Mouse (Mus musculus): Measurements from ENCODE around the gene Slc2a1. TPM values are rescaled to one million over a fixed set of nuclear protein-coding genes. Genes with fewer than 3 reads are reported as not detected.

Gene Slc2a1
- polyA plus RNA-seq (2012; rRNA removed): 32.1 and 37.3 TPM in 2 replicates

GRCm38 (mm10) chr4:119108495-119109408, at the start of gene Slc2a1:
Slc2a1 (plus strand) TSS chr4:119108711.
- DNase-seq (ENCODE audit: low read depth): no peak

- DNase-seq (ENCODE audit: low read depth): no peak
These were observed 41.7 kb upstream of the Slc2a1 start for GRCm38 (mm10) chr4:119066791-119067190.

DNA sequence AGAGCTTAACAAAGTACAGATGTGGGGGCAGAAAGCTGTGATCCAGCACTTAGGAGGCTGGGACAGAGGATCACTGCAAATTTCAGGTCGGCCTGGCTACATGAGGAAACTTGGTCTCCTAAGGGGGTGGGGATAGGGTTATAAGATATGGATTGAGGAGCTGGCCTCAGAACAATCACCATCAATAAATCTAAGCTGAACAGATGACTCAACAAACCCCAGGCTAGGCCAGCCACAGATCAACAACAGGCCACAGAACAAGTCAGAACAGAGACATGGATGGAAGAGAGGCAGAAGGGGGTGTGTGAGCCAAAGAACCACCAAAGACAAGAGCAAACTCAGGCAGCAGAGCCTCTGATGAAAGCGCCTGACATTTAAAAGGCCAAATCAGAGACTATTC, 41.3 kb upstream of the Slc2a1 start:
- DNase-seq (ENCODE audit: low read depth): peak; percentile 85

DNA sequence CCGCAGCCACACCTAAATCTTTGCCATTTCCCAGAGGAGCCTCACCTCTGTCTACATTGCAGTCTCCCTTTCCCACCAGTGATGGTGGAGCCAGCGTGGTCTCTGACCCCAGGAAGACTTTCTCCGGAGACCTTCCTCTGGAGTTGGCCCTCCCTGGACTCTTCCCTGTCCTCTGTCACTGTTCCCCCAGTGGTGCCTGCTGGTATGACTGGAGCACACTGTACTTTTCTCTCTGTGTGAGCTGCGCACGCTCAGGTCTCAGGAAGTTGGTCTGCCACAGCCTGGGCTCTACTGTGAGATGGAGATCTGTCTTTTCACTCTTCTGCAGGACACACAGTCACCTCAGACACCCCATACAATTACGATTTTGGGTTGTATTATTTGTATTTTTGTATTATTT, 39.6 kb upstream of the Slc2a1 start:
- DNase-seq (ENCODE audit: low read depth): no peak

- DNase-seq (ENCODE audit: low read depth): no peak
These were observed 38.3 kb upstream of the Slc2a1 start for GRCm38 (mm10) chr4:119070181-119070580.

DNA sequence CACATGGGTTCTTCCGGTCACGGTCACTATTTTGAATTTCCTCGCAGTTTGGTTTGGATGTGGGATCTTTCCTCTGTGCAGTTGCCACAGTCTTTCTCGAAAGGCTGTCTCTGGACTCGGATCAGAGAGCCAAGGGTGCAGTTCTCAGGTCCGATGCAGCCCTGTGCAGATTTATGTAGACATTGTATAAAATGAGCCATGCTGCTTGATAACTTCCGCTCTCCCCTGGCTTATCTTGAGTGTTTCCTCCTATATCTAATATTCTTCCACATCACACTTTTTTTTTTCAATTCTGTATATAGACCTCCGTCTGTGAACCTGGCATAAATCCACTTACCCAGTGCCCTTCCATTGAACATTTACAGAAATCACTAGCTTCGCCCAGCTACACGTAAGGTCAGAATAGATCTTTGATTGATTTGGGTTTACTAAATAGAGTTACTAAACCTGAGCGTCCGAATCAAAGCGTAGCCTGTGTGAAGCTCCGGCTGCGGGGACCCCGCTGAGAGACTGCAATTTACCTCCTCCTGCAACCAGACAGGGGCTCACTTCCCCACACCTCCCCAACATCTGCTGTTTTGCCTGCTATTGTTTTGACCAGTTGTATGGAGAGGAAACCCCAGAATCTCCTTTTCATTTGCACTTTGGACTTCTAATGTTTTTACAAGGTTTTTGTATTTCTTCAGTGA, 37.4 kb upstream of the Slc2a1 start:
- no peak for DNase-seq (ENCODE audit: low read depth)

DNA sequence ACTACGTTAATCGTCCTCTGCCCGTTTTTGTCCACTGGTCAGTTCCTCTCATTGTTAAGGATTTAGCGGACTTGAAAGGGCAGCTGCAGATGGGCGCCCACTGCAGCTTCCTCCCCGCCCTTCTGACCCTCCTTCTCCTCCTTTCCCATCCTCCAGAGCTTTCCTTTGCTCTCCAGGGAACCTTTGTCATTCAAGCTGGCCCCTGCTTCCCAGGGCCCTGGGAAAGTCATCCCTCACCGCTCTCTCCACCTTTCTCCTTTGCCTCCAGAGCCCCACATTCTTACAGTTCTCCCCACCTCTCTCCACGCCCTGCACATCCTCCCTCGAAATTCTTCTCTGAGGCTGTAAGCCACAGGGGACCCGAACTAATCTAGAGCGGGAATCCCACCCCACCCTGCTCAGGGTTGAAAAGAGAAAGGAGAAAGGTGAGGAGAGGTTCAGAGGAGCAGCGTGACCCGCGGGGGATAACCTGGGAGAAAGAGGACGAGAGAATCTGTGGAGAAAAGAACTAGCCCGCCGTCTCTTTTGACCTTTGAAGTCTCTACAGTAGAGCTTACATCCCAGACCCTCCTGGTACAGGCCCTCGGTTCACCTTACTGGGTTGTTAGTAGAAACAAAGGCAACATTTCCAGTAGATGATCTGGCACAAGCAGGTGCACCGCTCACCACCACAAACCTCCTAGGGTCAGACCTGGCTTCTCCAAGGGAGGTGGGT, 36.7 kb upstream of the Slc2a1 start:
- DNase-seq (ENCODE audit: low read depth): no peak

- DNase-seq (ENCODE audit: low read depth): no peak
These were observed 36.1 kb upstream of the Slc2a1 start for GRCm38 (mm10) chr4:119072363-119072940.

DNA sequence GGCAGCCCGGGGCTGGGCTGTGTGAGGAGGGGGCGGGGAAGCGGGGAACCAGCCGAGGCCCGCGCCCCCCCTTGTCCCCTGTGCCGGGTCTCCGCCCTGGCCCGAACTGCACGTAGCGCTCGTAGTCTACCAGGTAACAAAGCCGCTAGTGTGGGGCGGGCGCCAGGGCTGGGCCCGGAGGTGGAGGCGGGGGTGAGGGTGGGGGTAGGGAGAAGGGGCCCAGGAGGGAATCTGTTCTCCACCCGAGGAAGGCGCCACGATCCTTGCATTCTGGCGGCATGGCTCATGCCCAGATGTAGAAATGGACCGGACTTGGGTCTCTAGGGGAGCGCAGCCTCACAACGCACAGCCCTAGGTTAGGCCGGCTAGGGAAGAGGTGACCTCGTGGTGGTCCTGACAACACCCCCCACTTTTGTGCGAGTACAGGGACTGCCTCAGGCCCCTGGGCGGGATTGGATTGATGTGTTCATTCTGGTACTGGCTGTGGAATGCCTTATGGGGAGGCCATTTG, 35.5 kb upstream of the Slc2a1 start:
- no peak for DNase-seq (ENCODE audit: low read depth)

DNA sequence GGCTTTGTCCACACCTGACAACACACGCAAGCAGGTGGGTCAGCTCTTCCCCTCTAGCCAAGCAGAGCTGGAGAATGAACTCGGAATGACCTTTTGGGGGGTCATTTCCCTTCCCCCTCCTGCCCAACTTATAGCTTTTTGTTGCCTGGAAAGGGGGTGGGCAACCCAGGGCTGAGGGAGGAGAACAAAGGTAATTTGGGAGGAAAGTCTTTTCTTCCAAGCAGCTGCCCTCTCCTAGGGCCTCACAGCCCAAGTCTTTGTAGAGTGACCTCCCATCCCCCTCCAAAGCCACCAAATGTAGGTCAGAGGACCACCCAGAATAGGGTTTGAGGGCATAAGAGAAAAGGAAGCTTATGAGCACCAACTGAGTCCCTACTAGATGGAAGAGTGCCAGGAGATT, 34.9 kb upstream of the Slc2a1 start:
- DNase-seq (ENCODE audit: low read depth): no peak

- DNase-seq (ENCODE audit: low read depth): no peak
These were observed 33.9 kb upstream of the Slc2a1 start for GRCm38 (mm10) chr4:119074596-119074995.

DNA sequence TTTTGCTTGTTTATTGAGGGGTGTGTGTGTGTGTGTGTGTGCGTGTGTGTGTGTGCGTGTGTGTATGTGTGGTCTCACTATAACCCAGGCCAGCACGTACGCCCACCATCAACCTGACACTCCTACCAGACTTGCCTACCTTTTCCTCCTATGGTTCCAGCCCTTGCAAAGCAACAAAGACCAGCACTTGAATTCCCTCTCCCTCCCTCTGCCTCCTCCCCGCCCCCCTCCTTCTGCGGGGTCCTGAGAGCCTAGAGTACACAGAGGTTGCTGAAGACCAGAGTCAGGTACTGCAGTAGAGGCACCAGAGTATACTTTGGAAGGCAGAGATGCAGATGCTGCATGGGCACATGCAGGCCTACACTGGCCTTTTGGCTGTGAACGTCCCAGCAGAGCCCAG, 33.2 kb upstream of the Slc2a1 start:
- DNase-seq (ENCODE audit: low read depth): no peak

- no peak for DNase-seq (ENCODE audit: low read depth)
These were observed 32.2 kb upstream of the Slc2a1 start for GRCm38 (mm10) chr4:119076336-119076735.

- no peak for DNase-seq (ENCODE audit: low read depth)
These were observed 31.3 kb upstream of the Slc2a1 start for GRCm38 (mm10) chr4:119077084-119077682.

DNA sequence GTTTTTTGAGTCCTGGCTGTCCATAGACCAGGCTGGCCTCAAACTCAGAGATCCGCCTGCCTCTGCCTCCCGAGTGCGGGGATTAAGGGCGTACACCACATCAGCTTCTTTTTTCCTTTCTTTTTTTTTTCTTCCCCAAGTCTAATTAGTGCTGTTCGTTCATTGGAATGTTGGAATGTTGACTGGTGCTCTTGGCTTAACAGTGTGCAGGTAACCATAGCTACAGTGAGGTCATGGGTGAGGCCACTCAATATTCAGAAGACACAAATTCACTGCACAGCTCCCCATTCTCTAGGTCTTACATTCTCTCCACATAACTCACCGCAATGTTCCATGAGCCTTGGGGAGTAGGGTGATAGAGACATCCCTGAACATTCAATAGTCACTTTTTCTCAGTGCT, 28.6 kb upstream of the Slc2a1 start:
- no peak for DNase-seq (ENCODE audit: low read depth)

DNA sequence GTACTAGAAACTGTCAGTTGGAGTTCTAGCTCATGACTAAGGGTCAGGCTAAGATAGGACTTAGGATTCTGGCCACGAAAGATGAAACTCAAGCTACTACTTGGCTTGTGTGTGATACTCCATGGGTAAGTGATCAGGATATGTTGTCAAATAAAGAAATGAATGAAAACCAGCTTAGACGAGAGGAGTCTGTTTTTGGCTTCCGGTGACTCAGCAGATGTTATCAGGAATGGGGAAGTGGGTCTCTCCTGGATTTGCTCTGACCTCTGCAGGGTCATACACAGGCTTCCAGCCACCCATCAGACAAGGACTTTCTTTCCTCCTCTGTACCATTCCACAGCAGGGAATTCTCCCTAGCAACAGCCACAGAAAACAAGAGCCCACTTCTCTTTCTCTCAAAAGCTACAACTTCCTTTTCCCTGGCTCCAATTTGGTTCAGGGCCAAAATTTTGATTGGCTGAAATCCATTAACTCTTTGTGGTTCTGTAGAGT, 25.7 kb upstream of the Slc2a1 start:
- no peak for DNase-seq (ENCODE audit: low read depth)

DNA sequence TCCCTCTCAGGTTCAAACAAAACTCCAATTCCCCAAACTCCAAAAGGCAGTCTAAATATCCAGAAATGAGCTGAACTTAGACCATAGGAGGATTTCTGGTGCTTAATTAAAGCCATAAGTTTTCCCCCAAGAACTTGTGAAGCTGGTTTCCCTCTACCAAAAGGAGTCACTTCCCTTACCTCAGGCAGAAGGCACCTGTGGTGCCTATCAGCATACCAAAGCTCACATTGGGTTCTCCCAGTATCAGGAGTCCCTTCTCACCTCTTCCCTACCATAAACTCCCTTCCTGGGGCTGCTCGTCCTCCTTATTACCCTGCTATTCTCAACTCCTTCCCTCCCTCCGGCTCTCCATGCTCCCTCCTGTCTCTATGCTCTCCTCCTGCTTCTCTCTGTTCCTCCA, 20.1 kb upstream of the Slc2a1 start:
- no peak for DNase-seq (ENCODE audit: low read depth)

DNA sequence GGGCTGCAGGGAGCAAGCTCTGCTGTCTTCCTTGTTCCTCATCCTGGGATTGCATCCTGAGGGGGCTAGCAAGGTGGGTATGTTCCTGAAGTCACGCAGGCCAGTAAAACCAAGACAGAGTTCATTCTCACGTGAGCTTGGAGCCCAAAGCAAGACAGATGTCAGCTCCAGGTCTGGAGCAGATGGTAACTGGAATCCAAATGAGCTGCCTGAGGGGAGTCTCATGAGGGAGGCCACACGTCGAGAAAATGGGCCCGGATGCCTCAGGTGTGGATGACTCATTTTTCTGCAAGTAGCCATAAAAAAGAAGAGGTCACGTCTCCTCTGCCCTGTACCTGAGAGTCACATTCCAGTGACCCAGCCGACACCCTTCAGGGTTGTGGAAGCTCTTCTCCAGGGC, 14.6 kb upstream of the Slc2a1 start:
- no peak for DNase-seq (ENCODE audit: low read depth)

GRCm38 (mm10) chr4:119094987-119095386, 13.5 kb upstream of the Slc2a1 start:
- no peak for DNase-seq (ENCODE audit: low read depth)

- no peak for DNase-seq (ENCODE audit: low read depth)
These were observed 12.1 kb upstream of the Slc2a1 start for GRCm38 (mm10) chr4:119096401-119096800.

DNA sequence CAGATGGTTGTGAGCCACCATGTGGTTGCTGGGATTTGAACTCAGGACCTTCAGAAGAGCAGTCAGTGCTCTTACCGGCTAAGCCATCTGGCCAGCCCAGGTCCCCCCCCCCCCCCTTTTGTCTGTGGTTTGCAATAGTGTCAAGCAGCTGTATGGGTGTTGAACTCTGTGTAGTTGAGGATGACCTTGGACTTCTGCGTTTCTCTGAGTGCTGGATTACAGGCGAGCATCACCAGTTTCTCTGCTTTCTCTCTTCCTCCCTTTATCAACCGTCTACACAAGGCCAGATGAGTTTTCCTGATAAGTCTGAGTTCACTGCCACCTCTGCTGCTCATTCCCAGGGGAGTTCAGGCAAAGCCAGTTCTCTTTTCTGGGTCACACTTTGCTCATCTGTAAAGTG, 11.1 kb upstream of the Slc2a1 start:
- DNase-seq (ENCODE audit: low read depth): no peak

All from gonadal fat pad, adult 2 months (tissue).